Mouse (Mus musculus) spleen, adult 2 months (tissue): Measurements from ENCODE around the gene Zfp609. TPM values are rescaled to one million over a fixed set of nuclear protein-coding genes. Genes with fewer than 3 reads are reported as not detected.

Source experiments
- DNase-seq, 2 experiments: peaks; one replicate each; pipeline versions ENCODE4 v3.0.0 to v3.0.0-alpha.2; 2012 to 2021; ENCODE audit warnings: low spot score in 2 of 2, low read depth in 1 of 2
- H3K27ac ChIP-seq: fragments of 200-500 bp; 2 replicates; pipeline ENCODE4 v1.5.1; 2012; ENCODE audit warnings: low read length, inconsistent platforms; ENCODE audit not compliant: insufficient read depth
- H3K27me3 ChIP-seq: fragments of 200-500 bp; 2 replicates; pipeline ENCODE4 v1.6.1; 2012; ENCODE audit warnings: mild to moderate bottlenecking, moderate library complexity, low read length, inconsistent platforms; ENCODE audit not compliant: control insufficient read depth, insufficient read depth
- H3K36me3 ChIP-seq: fragments of 200-500 bp; 2 replicates; pipeline ENCODE4 v1.6.1; 2012; ENCODE audit warnings: mild to moderate bottlenecking, low read length, inconsistent platforms; ENCODE audit not compliant: control insufficient read depth, insufficient read depth
- H3K4me1 ChIP-seq: fragments of 200-500 bp; 2 replicates; pipeline ENCODE4 v1.6.1; 2011; ENCODE audit warnings: inconsistent platforms; ENCODE audit not compliant: control insufficient read depth, insufficient read depth, insufficient read length
- H3K4me3 ChIP-seq: fragments of 200-500 bp; 2 replicates; pipeline ENCODE4 v1.5.1; 2011; ENCODE audit warnings: mild to moderate bottlenecking, inconsistent platforms; ENCODE audit not compliant: insufficient read depth, insufficient read length; ENCODE audit errors: extremely low read depth
- CTCF ChIP-seq: fragments of 200-500 bp; IDR thresholded peaks from 2 replicates; pipeline ENCODE4 v1.5.1; 2011; ENCODE audit warnings: mild to moderate bottlenecking, inconsistent platforms; ENCODE audit not compliant: insufficient read depth, insufficient read length, insufficient replicate concordance; ENCODE audit errors: extremely low read depth
- POLR2A ChIP-seq: fragments of 200-500 bp; IDR thresholded peaks from 2 replicates; pipeline ENCODE4 v1.6.1; 2011; ENCODE audit warnings: low read depth, low read length, inconsistent platforms
- polyA plus RNA-seq: library from polyadenylated mRNA; depleted of rRNA; stranded (reverse); fragments of >200 nt; gene quantifications from 2 replicates; pipeline ENCODE4 v1.2.3, GENCODE M21; 2012; rRNA removed

Gene Zfp609
- polyA plus RNA-seq, 1 experiment, result 3.5 TPM

GRCm38 (mm10) chr9:65642546-65642945 lies 184.8 kb downstream of the Zfp609 start:
- Histone ChIP-seq H3K36me3 (no peaks in the 10 kb centered on the region), H3K27ac (no peak overlapping the region)

More at GRCm38 (mm10) chr9:65642546-65642945, 184.8 kb downstream of the Zfp609 start:
- H3K4me3 ChIP-seq, result no peak overlapping the region
- no peak for TF ChIP-seq CTCF
- no peak for TF ChIP-seq POLR2A
- no peaks in the 10 kb centered on the region for H3K4me1 ChIP-seq
- no peaks in the 10 kb centered on the region for H3K27me3 ChIP-seq
- DNase-seq, result no peak

Other genes starting within 250 kb of the Zfp609 start
- gene Plekho2, start 247.5 kb downstream of the Zfp609 start, polyA plus RNA-seq, result 55.8 and 61.8 TPM in 2 replicates
- 4.3 and 6.4 TPM in 2 replicates for gene Pif1, start 240.4 kb downstream of the Zfp609 start, polyA plus RNA-seq
- 13.9 and 17.9 TPM in 2 replicates for gene Rbpms2, start 197.9 kb downstream of the Zfp609 start, polyA plus RNA-seq
- gene Oaz2, start 159.6 kb downstream of the Zfp609 start, polyA plus RNA-seq, result 48.0 and 54.2 TPM in 2 replicates
- gene Pclaf, start 62.7 kb upstream of the Zfp609 start, polyA plus RNA-seq, result 2.4 and 4.8 TPM in 2 replicates
- 3.0 and 4.2 TPM in 2 replicates for gene Trip4, start 81.2 kb upstream of the Zfp609 start, polyA plus RNA-seq
- gene Csnk1g1, start 81.4 kb upstream of the Zfp609 start, polyA plus RNA-seq, result 4.8 TPM in 2 replicates
- gene Ppib, start 232.7 kb upstream of the Zfp609 start, polyA plus RNA-seq, result 99.8 and 117 TPM in 2 replicates
- 14.3 and 18.7 TPM in 2 replicates for gene Snx22, start 242.2 kb upstream of the Zfp609 start, polyA plus RNA-seq